Mouse (Mus musculus) kidney, embryonic 14.5 days (tissue): Measurements from ENCODE around the gene Inf2. TPM values are rescaled to one million over a fixed set of nuclear protein-coding genes. Genes with fewer than 3 reads are reported as not detected.
A peak's percentile ranks its signal among the peaks of the same experiment; 100 is the strongest.

ENCODE experiments used
- ATAC-seq: fragments of 200-750 bp; cut with Nextera tagmentation; 2 replicates; pipeline ENCODE4 v1.8.0; 2017; ENCODE audit warnings: moderate number of reproducible peaks, mild to moderate bottlenecking, moderate TSS enrichment, moderate library complexity; ENCODE audit not compliant: low FRiP score, low TSS enrichment
- H3K27ac ChIP-seq: fragments of 300-500 bp; sonication (generic); 2 replicates; pipeline ENCODE4 v1.5.1; 2014; ENCODE audit warnings: low read depth, mild to moderate bottlenecking, low read length, moderate library complexity, mixed read lengths
- H3K27me3 ChIP-seq: fragments of 300-500 bp; sonication (generic); 2 replicates; pipeline ENCODE4 v1.6.1; 2014; ENCODE audit warnings: mild to moderate bottlenecking, low read length; ENCODE audit not compliant: control insufficient read depth, insufficient read depth
- H3K36me3 ChIP-seq: fragments of 300-500 bp; sonication (generic); 2 replicates; pipeline ENCODE4 v1.6.1; 2014; ENCODE audit warnings: low read length, mixed read lengths; ENCODE audit not compliant: control insufficient read depth, insufficient read depth
- H3K4me1 ChIP-seq: fragments of 300-500 bp; sonication (generic); 2 replicates; pipeline ENCODE4 v1.6.1; 2014; ENCODE audit warnings: low read length, mixed read lengths; ENCODE audit not compliant: control insufficient read depth, insufficient read depth
- H3K4me2 ChIP-seq: fragments of 300-500 bp; sonication (generic); replicated peaks from 2 replicates; pipeline ENCODE4 v1.6.1; 2014; ENCODE audit warnings: low read depth, mild to moderate bottlenecking, low read length
- H3K4me3 ChIP-seq: fragments of 300-500 bp; sonication (generic); 2 replicates; pipeline ENCODE4 v1.5.1; 2014; ENCODE audit warnings: mild to moderate bottlenecking, low read length
- H3K9ac ChIP-seq: fragments of 300-500 bp; sonication (generic); 2 replicates; pipeline ENCODE4 v1.6.1; 2014; ENCODE audit warnings: low read depth, mild to moderate bottlenecking, low read length, moderate library complexity
- H3K9me3 ChIP-seq: fragments of 300-500 bp; sonication (generic); 2 replicates; pipeline ENCODE4 v1.6.1; 2016; ENCODE audit warnings: low read length; ENCODE audit not compliant: control insufficient read depth
- WGBS: fragments of 180-500 bp; shearing (Covaris S2); extraction: QIAGEN DNeasy Blood & Tissue Kit; methylation state at CpG from one replicate; pipeline ENCODE4 v1.1.7; 2014; 5-methylcytosine and 5-hydroxymethylcytosine counted together
- polyA plus RNA-seq: library from polyadenylated mRNA; unstranded; fragments of >200 nt; fragmentation: Nextera tagmentation; extraction: Ambion mirVana; gene quantifications from 2 replicates; pipeline ENCODE4 v1.2.1, GENCODE M21; 2014

Gene Inf2
- polyA plus RNA-seq, 1 experiment from 2014 or later, result 5.8 TPM

DNA sequence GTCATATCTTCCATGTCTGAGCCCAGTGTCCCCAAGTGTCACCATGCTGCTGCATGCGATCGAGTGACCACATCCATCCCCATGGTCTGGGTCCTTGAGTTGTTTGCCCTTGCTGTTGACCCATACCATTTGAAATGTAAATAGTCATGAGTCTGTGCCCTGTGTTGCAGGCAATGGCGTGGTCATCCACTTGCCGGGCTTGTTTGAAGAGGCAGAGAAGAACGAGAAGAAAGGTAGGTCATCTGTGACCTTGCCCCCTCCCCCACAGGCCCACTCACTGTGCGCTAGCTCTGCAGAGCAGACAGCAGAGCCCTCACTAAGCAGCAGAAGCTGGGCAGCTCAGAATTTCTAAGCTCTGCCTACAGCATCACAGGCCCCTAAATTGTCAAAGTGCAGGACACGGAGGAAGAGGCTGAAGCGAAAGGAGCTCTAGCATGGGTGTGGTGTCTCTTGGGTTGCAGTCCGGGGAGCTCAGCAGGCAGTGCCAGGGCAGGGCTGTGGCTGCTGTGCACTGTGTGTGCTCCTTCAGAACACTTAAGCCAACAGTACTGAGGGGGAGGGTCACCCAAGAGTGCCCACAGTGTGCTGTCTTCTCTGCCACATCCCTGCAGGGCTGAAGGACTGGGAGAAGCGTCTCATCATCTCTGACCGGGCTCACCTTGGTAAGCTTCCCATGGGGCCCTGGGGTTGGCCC is 43.6 kb downstream of the Inf2 start:
- Histone ChIP-seq H3K4me2 (no peak overlapping the region), H3K27me3 (no peaks in the 10 kb centered on the region), H3K4me1 (peaks cover 22% of the 10 kb centered on the region), H3K36me3 (no peaks in the 10 kb centered on the region), H3K27ac (0 out of 2 replicates have a peak overlapping the region, but pooled peaks have one; percentile 17), H3K9me3 (no peaks in the 10 kb centered on the region), H3K9ac (no peak overlapping the region), H3K4me3 (no peak overlapping the region)
- no peak for ATAC-seq
- WGBS, result 63% methylated on average over 11 of the region's 11 CpGs

DNA sequence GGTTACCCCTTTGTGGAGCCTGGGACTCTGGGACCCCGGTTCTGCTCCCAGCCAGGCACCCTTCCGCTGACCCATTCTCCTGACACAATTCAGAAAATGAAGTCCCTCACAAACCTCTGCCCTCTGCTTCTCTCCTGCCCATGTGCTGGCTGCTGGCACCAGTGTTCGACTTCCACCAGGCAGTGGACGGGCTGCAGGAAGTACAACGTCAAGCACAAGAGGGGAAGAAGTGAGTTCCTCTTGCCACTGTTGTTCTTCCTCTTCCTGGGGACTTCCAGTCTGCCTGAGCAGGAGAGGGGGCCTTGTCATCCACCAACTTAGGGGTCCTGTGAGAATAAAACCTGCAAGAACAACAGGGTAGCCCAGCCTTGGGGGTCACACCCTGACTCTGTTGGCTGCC is 44.3 kb downstream of the Inf2 start:
- Histone ChIP-seq H3K9me3 (no peaks in the 10 kb centered on the region), H3K4me3 (no peak overlapping the region), H3K4me1 (peaks cover 22% of the 10 kb centered on the region), H3K36me3 (no peaks in the 10 kb centered on the region), H3K27ac (no peak overlapping the region), H3K4me2 (no peak overlapping the region), H3K27me3 (no peaks in the 10 kb centered on the region), H3K9ac (no peak overlapping the region)
- no peak for ATAC-seq
- 83% methylated on average over 5 of the region's 5 CpGs for WGBS

DNA sequence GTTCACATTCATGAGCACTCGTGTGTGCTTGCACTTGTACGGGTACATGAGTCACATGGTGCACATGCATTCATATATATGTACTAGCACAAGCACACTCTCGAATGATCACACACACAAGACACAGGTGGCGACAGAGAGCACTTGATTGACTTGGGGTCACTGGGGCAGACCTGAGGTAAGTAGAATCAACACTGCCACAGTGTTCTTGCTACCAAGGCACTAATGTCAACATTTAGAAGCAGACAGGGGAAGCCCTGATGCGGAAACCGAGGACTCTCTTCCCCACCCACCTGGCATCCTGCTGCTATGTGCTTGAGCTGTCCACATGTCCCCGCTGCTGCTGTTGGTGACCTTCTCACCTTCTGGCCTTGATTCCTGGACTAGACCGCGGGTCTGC is 45.1 kb downstream of the Inf2 start:
- H3K27ac ChIP-seq, result no peak overlapping the region
- peaks cover 18% of the 10 kb centered on the region for H3K4me1 ChIP-seq
- H3K4me3 ChIP-seq, result no peak overlapping the region
- ATAC-seq, result no peak
- H3K36me3 ChIP-seq, result no peaks in the 10 kb centered on the region
- no peaks in the 10 kb centered on the region for H3K9me3 ChIP-seq
- no peak overlapping the region for H3K4me2 ChIP-seq
- 58% methylated on average over 9 of the region's 9 CpGs for WGBS
- H3K27me3 ChIP-seq, result no peaks in the 10 kb centered on the region
- H3K9ac ChIP-seq, result no peak overlapping the region

DNA sequence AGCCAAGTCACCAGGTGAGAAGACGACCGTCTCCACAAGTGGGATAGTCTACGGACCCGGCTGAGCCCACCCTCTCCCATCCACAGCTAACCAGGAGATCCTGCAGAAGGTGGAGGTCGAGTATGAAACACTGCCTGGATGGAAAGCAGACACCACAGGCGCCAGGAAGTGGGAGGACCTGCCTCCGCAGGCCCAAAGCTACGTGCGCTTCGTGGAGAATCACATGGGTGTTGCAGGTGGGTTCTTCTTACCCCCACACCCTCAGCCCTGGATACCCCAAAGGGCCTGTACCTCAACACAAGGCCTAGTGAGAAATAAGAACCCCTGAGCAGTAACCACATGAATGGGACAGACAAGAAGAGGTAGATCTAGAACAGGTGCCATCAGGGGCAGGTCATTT is 50.9 kb downstream of the Inf2 start:
- no peak overlapping the region for H3K9ac ChIP-seq
- ATAC-seq, result no peak
- whole genome bisulfite sequencing, result 88% methylated on average over 10 of the region's 10 CpGs
- no peak overlapping the region for H3K27ac ChIP-seq
- H3K9me3 ChIP-seq, result no peaks in the 10 kb centered on the region
- H3K4me3 ChIP-seq, result no peak overlapping the region
- no peak overlapping the region for H3K4me2 ChIP-seq
- no peaks in the 10 kb centered on the region for H3K27me3 ChIP-seq
- H3K4me1 ChIP-seq, result 0 out of 2 replicates have a peak, but pooled peaks cover 3% of the 10 kb centered on the region
- no peaks in the 10 kb centered on the region for H3K36me3 ChIP-seq

DNA sequence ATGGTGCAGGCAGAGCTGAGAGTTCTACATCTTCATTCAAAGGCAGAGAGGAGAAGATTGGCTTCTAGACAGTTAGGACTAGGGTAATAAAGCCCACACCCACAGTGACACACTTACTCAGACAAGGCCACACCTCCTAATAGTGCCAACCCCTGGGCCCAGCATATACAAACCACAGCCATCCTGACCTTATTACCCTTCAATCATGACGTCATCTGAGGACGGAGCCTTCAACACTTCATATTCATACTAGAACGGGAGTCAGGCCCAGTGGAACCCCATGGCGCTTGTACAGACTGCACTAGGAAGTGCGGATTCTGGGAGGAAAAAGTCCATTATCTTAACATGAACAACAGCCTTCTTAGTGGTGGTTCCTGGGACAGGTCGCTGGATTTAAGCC is 54.5 kb downstream of the Inf2 start:
- no peak overlapping the region for H3K27ac ChIP-seq
- peaks cover 13% of the 10 kb centered on the region for H3K36me3 ChIP-seq
- ATAC-seq, result no peak
- no peak overlapping the region for H3K9ac ChIP-seq
- H3K27me3 ChIP-seq, result no peaks in the 10 kb centered on the region
- 92% methylated on average over 6 of the region's 6 CpGs for WGBS
- H3K4me3 ChIP-seq, result no peak overlapping the region
- peaks cover 18% of the 10 kb centered on the region for H3K4me1 ChIP-seq
- no peaks in the 10 kb centered on the region for H3K9me3 ChIP-seq
- H3K4me2 ChIP-seq, result no peak overlapping the region

DNA sequence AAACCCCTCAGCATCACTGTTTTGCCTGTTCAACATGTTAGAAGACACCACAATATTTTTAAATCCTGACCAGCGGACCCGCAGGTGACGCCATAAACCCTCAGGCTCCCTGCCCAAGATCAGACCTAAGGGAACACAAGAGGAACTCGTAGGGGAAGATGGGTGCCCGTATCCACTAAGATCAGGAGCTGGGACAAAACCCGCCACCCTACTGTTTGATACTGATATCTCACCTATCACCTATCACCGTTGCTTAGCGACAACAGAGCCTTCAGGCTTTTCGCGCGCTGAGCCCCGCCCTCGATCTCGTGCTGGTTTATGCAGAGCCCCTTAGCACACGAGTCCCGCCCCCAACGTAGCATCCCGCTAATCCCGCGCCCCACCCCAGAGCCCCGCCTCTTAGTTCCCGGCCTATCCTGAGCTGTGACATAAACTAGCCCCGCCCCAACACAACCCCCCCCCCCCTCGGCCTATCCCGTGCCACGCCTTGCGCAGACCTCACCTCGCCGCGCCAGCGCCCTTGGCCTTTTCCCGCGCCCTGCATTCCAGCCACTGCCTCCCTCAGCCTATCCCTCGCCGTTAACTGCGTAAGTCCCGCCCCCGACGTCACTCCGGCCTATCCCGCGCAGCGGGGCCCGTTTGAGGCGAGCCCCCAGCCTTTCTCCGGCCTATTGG is 55.7 kb downstream of the Inf2 start, which contains the start of gene Siva1:
Siva1 (plus strand) TSS at position 500 of the 675 bp plus-strand sequence.
- H3K36me3 ChIP-seq, result peaks cover 25% of the 10 kb centered on the region
- H3K27me3 ChIP-seq, result no peaks in the 10 kb centered on the region
- ATAC-seq, result peak; percentile 98
- H3K4me3 ChIP-seq, result peak within 1 kb of the TSS; percentile 83
- H3K9ac ChIP-seq, result peak within 1 kb of the TSS; percentile 81
- H3K4me1 ChIP-seq, result peaks cover 18% of the 10 kb centered on the region
- H3K9me3 ChIP-seq, result no peaks in the 10 kb centered on the region
- peak within 1 kb of the TSS; percentile 87 for H3K4me2 ChIP-seq
- WGBS, result under 1% methylated on average over 45 of the region's 46 CpGs
- peak within 1 kb of the TSS; percentile 86 for H3K27ac ChIP-seq

DNA sequence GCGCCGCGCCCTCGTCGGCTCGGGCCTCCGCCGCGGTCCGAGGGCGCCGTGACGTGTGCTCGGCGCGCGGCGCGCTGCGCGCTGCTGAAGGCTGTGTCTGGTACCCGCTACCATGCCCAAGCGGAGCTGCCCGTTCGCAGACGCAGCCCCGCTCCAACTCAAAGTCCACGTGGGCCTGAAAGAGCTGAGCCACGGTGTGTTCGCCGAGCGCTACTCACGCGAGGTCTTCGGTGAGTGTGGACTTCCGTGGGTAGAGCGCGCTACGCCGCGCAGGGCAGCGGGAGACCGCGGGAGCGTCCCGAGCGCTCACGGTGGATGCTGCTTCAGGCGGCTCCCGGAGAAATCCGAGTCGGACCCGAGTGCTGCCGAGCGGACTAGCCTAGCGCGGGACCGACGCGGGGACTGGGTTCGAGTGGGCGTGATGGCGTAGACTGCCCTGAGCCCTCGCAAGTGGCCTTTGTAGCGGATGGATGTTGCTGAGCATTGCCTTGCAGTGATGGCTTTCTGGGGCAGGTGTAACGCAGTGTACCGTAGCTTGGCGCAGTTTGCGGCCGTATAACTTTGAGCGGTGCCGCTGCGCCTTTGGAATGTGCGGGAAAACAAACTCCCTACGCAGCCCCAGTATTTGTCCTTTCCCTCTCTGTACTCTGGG is 56.4 kb downstream of the Inf2 start:
- Histone ChIP-seq H3K9me3 (no peaks in the 10 kb centered on the region), H3K27ac (peak overlapping the region; percentile 86), H3K4me2 (peak overlapping the region; percentile 87), H3K4me1 (peaks cover 18% of the 10 kb centered on the region), H3K36me3 (peaks cover 32% of the 10 kb centered on the region), H3K27me3 (no peaks in the 10 kb centered on the region), H3K4me3 (peak overlapping the region; percentile 83), H3K9ac (peak overlapping the region; percentile 81)
- under 1% methylated on average over 75 of the region's 75 CpGs for WGBS
- peak; percentile 25 for ATAC-seq

DNA sequence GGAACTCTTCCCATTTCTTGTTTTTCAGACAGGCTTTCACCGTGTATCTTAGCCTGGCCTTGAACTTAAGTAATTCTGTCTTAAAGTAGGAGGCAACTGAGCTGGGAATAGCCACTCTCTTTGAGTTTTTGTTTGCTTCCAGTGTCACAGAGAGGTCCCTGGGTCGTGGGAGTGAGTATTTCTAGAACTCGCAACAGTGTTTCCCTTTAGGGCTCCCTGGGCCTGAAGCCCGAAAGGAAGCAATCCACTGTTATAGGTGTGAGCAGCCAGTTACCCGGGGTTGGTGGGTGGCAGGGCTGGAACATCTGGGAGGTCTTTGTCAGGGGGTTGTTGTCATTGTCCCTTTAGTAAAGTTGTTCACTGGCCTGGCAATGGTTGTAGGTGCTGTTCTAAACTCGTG is 57.6 kb downstream of the Inf2 start:
- Histone ChIP-seq H3K27me3 (no peaks in the 10 kb centered on the region), H3K9me3 (no peaks in the 10 kb centered on the region), H3K4me2 (peak overlapping the region; percentile 87), H3K4me3 (peak overlapping the region; percentile 83), H3K27ac (no peak overlapping the region), H3K9ac (peak overlapping the region; percentile 81; the same call in 1 of the 2 replicates), H3K36me3 (peaks cover 39% of the 10 kb centered on the region), H3K4me1 (peaks cover 18% of the 10 kb centered on the region)
- no peak for ATAC-seq
- WGBS, result 38% methylated on average over 6 of the region's 6 CpGs

DNA sequence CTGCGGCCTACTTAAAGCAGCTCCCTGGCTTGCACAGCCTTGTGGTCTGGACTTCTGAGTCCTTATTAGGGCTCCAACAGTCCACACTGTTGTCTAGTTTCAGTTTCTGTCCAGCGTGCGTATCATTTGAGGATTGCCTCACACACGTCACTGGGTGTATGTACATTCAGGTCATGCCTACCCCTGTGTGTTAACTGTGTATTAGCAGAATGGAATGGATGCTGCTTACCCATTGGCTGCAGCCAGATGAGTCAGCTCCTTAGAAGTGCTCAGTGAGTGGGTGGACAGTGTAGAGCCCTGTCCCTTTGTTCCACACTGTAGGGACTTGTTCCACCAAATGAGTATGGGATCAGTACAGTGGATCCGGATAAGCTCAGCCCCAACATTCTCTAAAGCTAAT is 59.5 kb downstream of the Inf2 start:
- Histone ChIP-seq H3K4me3 (no peak overlapping the region), H3K4me1 (peaks cover 18% of the 10 kb centered on the region), H3K9ac (no peak overlapping the region), H3K36me3 (peaks cover 55% of the 10 kb centered on the region), H3K4me2 (no peak overlapping the region), H3K27ac (no peak overlapping the region), H3K27me3 (no peaks in the 10 kb centered on the region), H3K9me3 (no peaks in the 10 kb centered on the region)
- no peak for ATAC-seq
- WGBS, result 97% methylated on average over 5 of the region's 5 CpGs
